Mouse (Mus musculus) thymus, adult 2 months (tissue): ENCODE measurements around the gene Slc35d1. TPM values are rescaled to one million over a fixed set of nuclear protein-coding genes. Genes with fewer than 3 reads are reported as not detected.
A peak's percentile ranks its signal among the peaks of the same experiment; 100 is the strongest.

Source experiments
- DNase-seq: peaks from one replicate; pipeline ENCODE4 v3.0.0; 2021
- H3K27ac ChIP-seq: fragments of 200-500 bp; 2 replicates; pipeline ENCODE4 v1.5.1; 2012; ENCODE audit warnings: low read length, control low read depth; ENCODE audit not compliant: control insufficient read depth, insufficient read depth
- H3K27me3 ChIP-seq: fragments of 200-500 bp; 2 replicates; pipeline ENCODE4 v1.6.1; 2012; ENCODE audit warnings: mild to moderate bottlenecking, low read length, moderate library complexity, mixed read lengths; ENCODE audit not compliant: control insufficient read depth, insufficient read depth
- H3K36me3 ChIP-seq: fragments of 200-500 bp; 2 replicates; pipeline ENCODE4 v1.6.1; 2012; ENCODE audit warnings: mild to moderate bottlenecking, low read length, moderate library complexity; ENCODE audit not compliant: control insufficient read depth, insufficient read depth
- H3K4me1 ChIP-seq: fragments of 200-500 bp; replicated peaks from 2 replicates; pipeline ENCODE4 v1.6.1; 2012; ENCODE audit warnings: low read length; ENCODE audit not compliant: control insufficient read depth, insufficient read depth
- H3K4me3 ChIP-seq: fragments of 200-500 bp; 2 replicates; pipeline ENCODE4 v1.5.1; 2012; ENCODE audit warnings: mild to moderate bottlenecking, low read length, control low read depth, moderate library complexity; ENCODE audit not compliant: control insufficient read depth, insufficient read depth
- CTCF ChIP-seq: fragments of 200-500 bp; IDR thresholded peaks from 2 replicates; pipeline ENCODE4 v1.5.1; 2012; ENCODE audit warnings: mild to moderate bottlenecking, control low read depth, low read length, moderate library complexity, borderline replicate concordance; ENCODE audit not compliant: control insufficient read depth, poor library complexity, insufficient read depth; ENCODE audit errors: extremely low read depth
- POLR2A ChIP-seq: fragments of 200-500 bp; IDR thresholded peaks from 2 replicates; pipeline ENCODE4 v1.6.1; 2012; ENCODE audit warnings: mild to moderate bottlenecking, low read length, control low read depth, moderate library complexity; ENCODE audit not compliant: control insufficient read depth, poor library complexity, insufficient read depth; ENCODE audit errors: extremely low read depth
- WGBS: fragments of 180-500 bp; shearing (Covaris S2); methylation state at CpG from one replicate; pipeline ENCODE4 v1.1.7; 2018; 5-methylcytosine and 5-hydroxymethylcytosine counted together
- polyA plus RNA-seq: library from polyadenylated mRNA; depleted of rRNA; stranded (reverse); fragments of >200 nt; gene quantifications from 2 replicates; pipeline ENCODE4 v1.2.3, GENCODE M21; 2012; rRNA removed

Slc35d1 gene
- polyA plus RNA-seq, 1 experiment, result 19.9 TPM

GRCm38 (mm10) chr4:103126533-103126932 is 88.4 kb downstream of the Slc35d1 start:
- Histone ChIP-seq H3K36me3 (peaks cover 31% of the 10 kb centered on the region), H3K27me3 (no peaks in the 10 kb centered on the region), H3K4me1 (peaks cover 11% of the 10 kb centered on the region), H3K27ac (peak overlapping the region; percentile 28; the same call in 1 of the 2 replicates), H3K4me3 (0 out of 2 replicates have a peak overlapping the region, but pooled peaks have one; percentile 4)
- 8% methylated on average over 4 of the region's 4 CpGs for WGBS
- peak; percentile 26 for DNase-seq
- TF ChIP-seq POLR2A, result no peak
- no peak for TF ChIP-seq CTCF

GRCm38 (mm10) chr4:103123606-103124005 is 91.4 kb downstream of the Slc35d1 start:
- Histone ChIP-seq H3K4me3 (no peak overlapping the region), H3K27ac (no peak overlapping the region), H3K36me3 (peaks cover 5% of the 10 kb centered on the region), H3K4me1 (peaks cover 11% of the 10 kb centered on the region), H3K27me3 (no peaks in the 10 kb centered on the region)
- DNase-seq, result no peak
- TF ChIP-seq CTCF (no peak), POLR2A (no peak)

- 8% methylated on average over 2 of the region's 2 CpGs for WGBS
- DNase-seq, result peak; percentile 27
- no peak for TF ChIP-seq CTCF
These were observed 91.9 kb downstream of the Slc35d1 start for GRCm38 (mm10) chr4:103123086-103123485.

GRCm38 (mm10) chr4:103120874-103121389 is 94.0 kb downstream of the Slc35d1 start:
- H3K27me3 ChIP-seq, result no peaks in the 10 kb centered on the region
- peaks cover 5% of the 10 kb centered on the region for H3K4me1 ChIP-seq
- no peak for TF ChIP-seq CTCF
- no peak for TF ChIP-seq POLR2A
- 34% methylated on average over 9 of the region's 9 CpGs for WGBS
- H3K4me3 ChIP-seq, result peak overlapping the region; percentile 18; the same call in 1 of the 2 replicates
- peak overlapping the region; percentile 72 for H3K27ac ChIP-seq
- peak; percentile 24 for DNase-seq
- H3K36me3 ChIP-seq, result no peaks in the 10 kb centered on the region; the same call in 1 of the 2 replicates

More at GRCm38 (mm10) chr4:103123086-103123485, 91.9 kb downstream of the Slc35d1 start:
- Histone ChIP-seq H3K4me1 (peaks cover 11% of the 10 kb centered on the region), H3K36me3 (peaks cover 4% of the 10 kb centered on the region), H3K27ac (peak overlapping the region; percentile 39), H3K27me3 (no peaks in the 10 kb centered on the region), H3K4me3 (peak overlapping the region; percentile 35)

Other genes with a start within 250 kb of the Slc35d1 start
- gene Tctex1d1, start 236.6 kb downstream of the Slc35d1 start, polyA plus RNA-seq, result 18.1 and 20.0 TPM in 2 replicates
- 15.7 and 19.4 TPM in 2 replicates for gene Insl5, start 188.3 kb downstream of the Slc35d1 start, polyA plus RNA-seq
- gene Mier1, start 100.8 kb downstream of the Slc35d1 start, polyA plus RNA-seq, result 63.8 and 65.4 TPM in 2 replicates
- 50.2 and 54.6 TPM in 2 replicates for gene Wdr78, start 100.6 kb downstream of the Slc35d1 start, polyA plus RNA-seq
- not detected in 2 replicates for gene 4921539E11Rik, start 75.7 kb upstream of the Slc35d1 start, polyA plus RNA-seq
- 32.2 and 37.0 TPM in 2 replicates for gene Oma1, start 98.6 kb upstream of the Slc35d1 start, polyA plus RNA-seq